Mouse (Mus musculus) limb, embryonic 14.5 days (tissue): ENCODE data around the gene Ddx20. TPM values are rescaled to one million over a fixed set of nuclear protein-coding genes. Genes with fewer than 3 reads are reported as not detected.
A peak's percentile ranks its signal among the peaks of the same experiment; 100 is the strongest.

Source experiments
- ATAC-seq: fragments of 200-750 bp; cut with Nextera tagmentation; 2 replicates; pipeline ENCODE4 v1.8.0; 2017; ENCODE audit warnings: low read depth, moderate number of reproducible peaks, moderate TSS enrichment; ENCODE audit not compliant: low FRiP score
- DNase-seq: peaks from one replicate; pipeline ENCODE4 v3.0.0-alpha.2; 2015; ENCODE audit warnings: low spot score
- H3K27ac ChIP-seq: fragments of 300-500 bp; sonication (generic); replicated peaks from 2 replicates; pipeline ENCODE4 v1.5.1; 2014; ENCODE audit warnings: low read depth, mild to moderate bottlenecking, low read length, moderate library complexity, mixed read lengths
- H3K27me3 ChIP-seq: fragments of 300-500 bp; sonication (generic); 2 replicates; pipeline ENCODE4 v1.6.1; 2014; ENCODE audit warnings: low read length, mixed read lengths; ENCODE audit not compliant: control insufficient read depth, insufficient read depth
- H3K36me3 ChIP-seq: fragments of 300-500 bp; sonication (generic); 2 replicates; pipeline ENCODE4 v1.6.1; 2014; ENCODE audit warnings: mild to moderate bottlenecking, low read length, moderate library complexity, mixed read lengths; ENCODE audit not compliant: control insufficient read depth, insufficient read depth
- H3K4me1 ChIP-seq: fragments of 300-500 bp; sonication (generic); 2 replicates; pipeline ENCODE4 v1.6.1; 2014; ENCODE audit warnings: antibody characterized with exemption, low read length, mixed read lengths; ENCODE audit not compliant: control insufficient read depth, insufficient read depth
- H3K4me2 ChIP-seq: fragments of 300-500 bp; sonication (generic); replicated peaks from 2 replicates; pipeline ENCODE4 v1.6.1; 2014; ENCODE audit warnings: low read depth, mild to moderate bottlenecking, low read length, moderate library complexity; ENCODE audit not compliant: severe bottlenecking
- H3K4me3 ChIP-seq: fragments of 300-500 bp; sonication (generic); replicated peaks from 2 replicates; pipeline ENCODE4 v1.5.1; 2014; ENCODE audit warnings: low read length
- H3K9ac ChIP-seq: fragments of 300-500 bp; sonication (generic); 2 replicates; pipeline ENCODE4 v1.6.1; 2014; ENCODE audit warnings: mild to moderate bottlenecking, low read depth, low read length, moderate library complexity; ENCODE audit not compliant: severe bottlenecking
- H3K9me3 ChIP-seq: fragments of 300-500 bp; sonication (generic); 2 replicates; pipeline ENCODE4 v1.6.1; 2016; ENCODE audit warnings: low read length; ENCODE audit not compliant: control insufficient read depth
- POLR2A ChIP-seq: fragments of 200-500 bp; IDR thresholded peaks from 2 replicates; pipeline ENCODE4 v1.8.0; 2012; ENCODE audit warnings: inconsistent platforms, mild to moderate bottlenecking, moderate library complexity, borderline replicate concordance; ENCODE audit not compliant: insufficient read depth, insufficient read length; ENCODE audit errors: extremely low read depth
- WGBS: fragments of 180-500 bp; shearing (Covaris S2); extraction: QIAGEN DNeasy Blood & Tissue Kit; methylation state at CpG from one replicate; pipeline ENCODE4 v1.1.7; 2014; 5-methylcytosine and 5-hydroxymethylcytosine counted together
- polyA plus RNA-seq, 2 experiments: library from polyadenylated mRNA; depleted of rRNA in 1 of 2; stranded (reverse) in 1 of 2; unstranded in 1 of 2; fragments of >200 nt; fragmentation: Nextera tagmentation in 1 of 2; extraction: Ambion mirVana in 1 of 2; gene quantifications; 2 replicates each; pipeline versions ENCODE4 v1.2.1 to v1.2.3; 2012 to 2014

The Ddx20 gene
- polyA plus RNA-seq, 2 experiments, result 19.8 to 28.8 TPM

GRCm38 (mm10) chr3:105686394-105687323, 715 bp downstream of the Ddx20 start:
- H3K27ac ChIP-seq, result peak overlapping the region; percentile 79
- peak; percentile 46 for ATAC-seq
- peaks cover 27% of the 10 kb centered on the region for H3K36me3 ChIP-seq

GRCm38 (mm10) chr3:105680346-105680745, 7.0 kb downstream of the Ddx20 start:
- peaks cover 69% of the 10 kb centered on the region for H3K36me3 ChIP-seq
- H3K4me1 ChIP-seq, result no peaks in the 10 kb centered on the region
- TF ChIP-seq POLR2A, result no peak
- no peak overlapping the region for H3K4me3 ChIP-seq
- H3K27me3 ChIP-seq, result no peaks in the 10 kb centered on the region
- H3K27ac ChIP-seq, result no peak overlapping the region
- no peak for DNase-seq
- ATAC-seq, result no peak
- WGBS, result 91% methylated on average over 7 of the region's 7 CpGs
- H3K9me3 ChIP-seq, result no peaks in the 10 kb centered on the region
- H3K4me2 ChIP-seq, result no peak overlapping the region
- H3K9ac ChIP-seq, result no peak overlapping the region

More at GRCm38 (mm10) chr3:105686394-105687323, 715 bp downstream of the Ddx20 start:
- 0 out of 2 replicates have a peak, but pooled peaks cover 8% of the 10 kb centered on the region for H3K4me1 ChIP-seq
- peak overlapping the region; percentile 95 for H3K9ac ChIP-seq
- WGBS, result 6% methylated on average over 60 of the region's 60 CpGs
- no peaks in the 10 kb centered on the region for H3K9me3 ChIP-seq
- TF ChIP-seq POLR2A, result no peak
- H3K27me3 ChIP-seq, result no peaks in the 10 kb centered on the region
- H3K4me3 ChIP-seq, result peak overlapping the region; percentile 99
- DNase-seq, result peak; percentile 8
- H3K4me2 ChIP-seq, result peak overlapping the region; percentile 65

- Histone ChIP-seq H3K4me2 (no peak overlapping the region), H3K36me3 (peaks cover 38% of the 10 kb centered on the region), H3K9me3 (no peaks in the 10 kb centered on the region), H3K4me1 (no peaks in the 10 kb centered on the region), H3K9ac (no peak overlapping the region), H3K27me3 (no peaks in the 10 kb centered on the region), H3K4me3 (no peak overlapping the region), H3K27ac (no peak overlapping the region)
- TF ChIP-seq POLR2A, result no peak
- DNase-seq (no peak), ATAC-seq (no peak)
- 49% methylated on average over 2 of the region's 2 CpGs for WGBS
Measured at GRCm38 (mm10) chr3:105675932-105676331, 11.4 kb downstream of the Ddx20 start.

- no peak overlapping the region for H3K4me3 ChIP-seq
- H3K27me3 ChIP-seq, result no peaks in the 10 kb centered on the region
- ATAC-seq, result peak; percentile 57; the same call in 1 of the 2 replicates
- no peaks in the 10 kb centered on the region for H3K9me3 ChIP-seq
- H3K4me2 ChIP-seq, result no peak overlapping the region
- no peak overlapping the region for H3K9ac ChIP-seq
- no peaks in the 10 kb centered on the region for H3K4me1 ChIP-seq
- 23% methylated on average over 7 of the region's 7 CpGs for WGBS
- DNase-seq, result peak; percentile 86
- H3K27ac ChIP-seq, result no peak overlapping the region
- peaks cover 28% of the 10 kb centered on the region for H3K36me3 ChIP-seq
- TF ChIP-seq POLR2A, result no peak
Measured at GRCm38 (mm10) chr3:105674595-105675218, 12.7 kb downstream of the Ddx20 start.

- ATAC-seq (no peak), DNase-seq (no peak)
- Histone ChIP-seq H3K27ac (no peak overlapping the region), H3K36me3 (no peaks in the 10 kb centered on the region), H3K4me1 (no peaks in the 10 kb centered on the region), H3K9ac (no peak overlapping the region), H3K9me3 (no peaks in the 10 kb centered on the region), H3K27me3 (no peaks in the 10 kb centered on the region), H3K4me3 (no peak overlapping the region), H3K4me2 (no peak overlapping the region)
- no peak for TF ChIP-seq POLR2A
- WGBS, result 76% methylated on average over 1 of the region's 1 CpGs
Measured at GRCm38 (mm10) chr3:105670801-105671200, 16.6 kb downstream of the Ddx20 start.
